Mouse (Mus musculus): Measurements from ENCODE around the gene Gpr156. TPM values are rescaled to one million over a fixed set of nuclear protein-coding genes. Genes with fewer than 3 reads are reported as not detected.
A peak's percentile ranks its signal among the peaks of the same experiment; 100 is the strongest.
"Not testable (repeated sequence)": the region's sequence is repeated elsewhere in the genome, so short reads cannot be mapped to it uniquely, and the experiment has no call there.

Gene Gpr156
- polyA plus RNA-seq, 1 experiment from 2014 or later: not detected

DNA sequence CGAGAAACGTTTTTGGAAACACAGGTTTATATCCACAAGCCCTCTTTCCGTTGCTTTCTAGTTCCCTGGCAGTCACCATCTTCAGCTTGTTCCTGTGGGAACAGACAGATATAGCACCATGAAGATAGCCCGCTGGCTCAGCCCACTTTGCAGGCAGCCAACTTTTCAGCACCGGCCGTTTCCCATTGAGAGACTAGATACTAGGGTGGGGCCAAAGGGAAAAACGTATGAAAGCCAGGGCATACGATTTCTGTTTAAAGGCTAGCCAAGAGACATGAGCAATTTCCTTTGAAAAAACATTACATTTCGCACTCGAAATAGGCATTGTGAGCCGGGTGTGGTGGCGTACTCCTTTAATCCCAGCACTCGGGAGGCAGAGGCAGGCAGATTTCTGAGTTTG is 95.2 kb downstream of the Gpr156 start:
- H3K9ac ChIP-seq (ENCODE audit: low read depth, low read length): no peak overlapping the region
- no peak overlapping the region for H3K4me3 ChIP-seq (ENCODE audit: low read depth, low read length)
- H3K4me1 ChIP-seq (replicated peaks; ENCODE audit: control insufficient read depth, insufficient read depth, low read length): no peaks in the 10 kb centered on the region
- ATAC-seq (replicated peaks; ENCODE audit: low FRiP score) (no peak), DNase-seq (ENCODE audit: low spot score) (peak; percentile 7)
- H3K9me3 ChIP-seq (ENCODE audit: control insufficient read depth, low read length): no peaks in the 10 kb centered on the region
- H3K27ac ChIP-seq (ENCODE audit: low read depth, low read length): no peak overlapping the region
- WGBS: 86% methylated on average over 13 of the region's 13 CpGs
- H3K4me2 ChIP-seq: no peak overlapping the region
- H3K36me3 ChIP-seq (ENCODE audit: control insufficient read depth, insufficient read depth, low read length): no peaks in the 10 kb centered on the region
- no peaks in the 10 kb centered on the region for H3K27me3 ChIP-seq (replicated peaks; ENCODE audit: control insufficient read depth, insufficient read depth, low read length)

- H3K4me2 ChIP-seq: no peak overlapping the region
- no peak overlapping the region for H3K27ac ChIP-seq (ENCODE audit: low read depth, low read length)
- no peak overlapping the region for H3K4me3 ChIP-seq (ENCODE audit: low read depth, low read length)
- WGBS: 42% methylated on average over 5 of the region's 5 CpGs
- H3K36me3 ChIP-seq (ENCODE audit: control insufficient read depth, insufficient read depth, low read length): no peaks in the 10 kb centered on the region
- H3K9ac ChIP-seq (ENCODE audit: low read depth, low read length): no peak overlapping the region
- H3K27me3 ChIP-seq (replicated peaks; ENCODE audit: control insufficient read depth, insufficient read depth, low read length): no peaks in the 10 kb centered on the region
- no peaks in the 10 kb centered on the region for H3K9me3 ChIP-seq (ENCODE audit: control insufficient read depth, low read length)
- H3K4me1 ChIP-seq (replicated peaks; ENCODE audit: control insufficient read depth, insufficient read depth, low read length): no peaks in the 10 kb centered on the region
- DNase-seq (ENCODE audit: low spot score): peak; percentile 26
- ATAC-seq (replicated peaks; ENCODE audit: low FRiP score): no peak
These were observed 96.1 kb downstream of the Gpr156 start for GRCm38 (mm10) chr16:38012382-38012781.

- Histone ChIP-seq H3K36me3 (ENCODE audit: control insufficient read depth, insufficient read depth, low read length) (no peaks in the 10 kb centered on the region), H3K27me3 (replicated peaks; ENCODE audit: control insufficient read depth, insufficient read depth, low read length) (no peaks in the 10 kb centered on the region), H3K9me3 (ENCODE audit: control insufficient read depth, low read length) (no peaks in the 10 kb centered on the region), H3K4me3 (ENCODE audit: low read depth, low read length) (no peak overlapping the region), H3K4me1 (replicated peaks; ENCODE audit: control insufficient read depth, insufficient read depth, low read length) (no peaks in the 10 kb centered on the region), H3K4me2 (no peak overlapping the region), H3K9ac (ENCODE audit: low read depth, low read length) (no peak overlapping the region), H3K27ac (ENCODE audit: low read depth, low read length) (no peak overlapping the region)
- peak; percentile 20 for DNase-seq (ENCODE audit: low spot score)
- ATAC-seq (replicated peaks; ENCODE audit: low FRiP score): no peak
- WGBS: 62% methylated on average over 4 of the region's 4 CpGs
These were observed 96.6 kb downstream of the Gpr156 start for GRCm38 (mm10) chr16:38012891-38013290.

GRCm38 (mm10) chr16:38014951-38015350 is 98.7 kb downstream of the Gpr156 start:
- Histone ChIP-seq H3K36me3 (ENCODE audit: control insufficient read depth, insufficient read depth, low read length) (no peaks in the 10 kb centered on the region), H3K27ac (ENCODE audit: low read depth, low read length) (no peak overlapping the region), H3K9ac (ENCODE audit: low read depth, low read length) (no peak overlapping the region), H3K4me3 (ENCODE audit: low read depth, low read length) (no peak overlapping the region), H3K4me2 (no peak overlapping the region), H3K9me3 (ENCODE audit: control insufficient read depth, low read length) (no peaks in the 10 kb centered on the region), H3K4me1 (replicated peaks; ENCODE audit: control insufficient read depth, insufficient read depth, low read length) (no peaks in the 10 kb centered on the region), H3K27me3 (replicated peaks; ENCODE audit: control insufficient read depth, insufficient read depth, low read length) (no peaks in the 10 kb centered on the region)
- DNase-seq (ENCODE audit: low spot score) (no peak), ATAC-seq (replicated peaks; ENCODE audit: low FRiP score) (no peak)
- WGBS: 88% methylated on average over 4 of the region's 4 CpGs

DNA sequence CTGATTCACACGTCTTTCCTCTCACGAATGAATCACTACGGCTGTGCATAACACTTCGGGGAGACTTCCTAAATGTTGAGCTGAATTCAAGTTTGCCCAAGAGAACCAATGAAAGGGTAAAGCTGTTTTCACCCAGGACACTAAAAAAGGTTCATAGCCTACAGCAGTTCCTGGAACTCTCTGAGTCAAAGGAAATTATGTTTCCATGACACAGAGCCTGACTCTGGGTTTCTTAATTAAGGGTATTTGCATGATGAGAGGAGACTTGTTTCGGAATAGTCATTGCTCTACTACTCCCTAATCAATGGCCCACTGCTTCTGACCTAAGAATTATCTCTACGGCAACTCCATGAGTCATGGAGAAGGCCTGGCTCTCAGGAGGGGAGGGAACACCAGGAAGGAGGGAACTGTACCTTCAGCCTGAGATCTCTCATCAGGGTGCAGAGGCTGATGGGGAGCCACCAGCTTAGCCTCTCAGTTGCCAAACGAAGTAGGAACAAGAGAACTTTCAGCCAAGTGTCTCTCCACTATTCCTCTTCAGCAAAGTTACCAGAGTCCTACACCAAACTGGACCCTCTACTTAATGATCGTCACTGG is 100.7 kb downstream of the Gpr156 start:
- no peaks in the 10 kb centered on the region for H3K4me1 ChIP-seq (replicated peaks; ENCODE audit: control insufficient read depth, insufficient read depth, low read length)
- H3K9ac ChIP-seq (ENCODE audit: low read depth, low read length): no peak overlapping the region
- no peak for DNase-seq (ENCODE audit: low spot score)
- no peaks in the 10 kb centered on the region for H3K36me3 ChIP-seq (ENCODE audit: control insufficient read depth, insufficient read depth, low read length)
- H3K27ac ChIP-seq (ENCODE audit: low read depth, low read length): no peak overlapping the region
- no peak overlapping the region for H3K4me3 ChIP-seq (ENCODE audit: low read depth, low read length)
- H3K9me3 ChIP-seq (ENCODE audit: control insufficient read depth, low read length): no peaks in the 10 kb centered on the region
- H3K4me2 ChIP-seq: no peak overlapping the region
- no peak for ATAC-seq (replicated peaks; ENCODE audit: low FRiP score)
- WGBS: 76% methylated on average over 8 of the region's 8 CpGs
- no peaks in the 10 kb centered on the region for H3K27me3 ChIP-seq (replicated peaks; ENCODE audit: control insufficient read depth, insufficient read depth, low read length)

GRCm38 (mm10) chr16:38017958-38018376 is 101.7 kb downstream of the Gpr156 start:
- ATAC-seq (replicated peaks; ENCODE audit: low FRiP score) (no peak), DNase-seq (ENCODE audit: low spot score) (no peak)
- Histone ChIP-seq H3K4me2 (no peak overlapping the region), H3K4me1 (replicated peaks; ENCODE audit: control insufficient read depth, insufficient read depth, low read length) (no peaks in the 10 kb centered on the region), H3K9ac (ENCODE audit: low read depth, low read length) (no peak overlapping the region), H3K27ac (ENCODE audit: low read depth, low read length) (no peak overlapping the region), H3K9me3 (ENCODE audit: control insufficient read depth, low read length) (no peaks in the 10 kb centered on the region), H3K4me3 (ENCODE audit: low read depth, low read length) (no peak overlapping the region), H3K36me3 (ENCODE audit: control insufficient read depth, insufficient read depth, low read length) (no peaks in the 10 kb centered on the region), H3K27me3 (replicated peaks; ENCODE audit: control insufficient read depth, insufficient read depth, low read length) (no peaks in the 10 kb centered on the region)
- WGBS: 49% methylated on average over 4 of the region's 4 CpGs

DNA sequence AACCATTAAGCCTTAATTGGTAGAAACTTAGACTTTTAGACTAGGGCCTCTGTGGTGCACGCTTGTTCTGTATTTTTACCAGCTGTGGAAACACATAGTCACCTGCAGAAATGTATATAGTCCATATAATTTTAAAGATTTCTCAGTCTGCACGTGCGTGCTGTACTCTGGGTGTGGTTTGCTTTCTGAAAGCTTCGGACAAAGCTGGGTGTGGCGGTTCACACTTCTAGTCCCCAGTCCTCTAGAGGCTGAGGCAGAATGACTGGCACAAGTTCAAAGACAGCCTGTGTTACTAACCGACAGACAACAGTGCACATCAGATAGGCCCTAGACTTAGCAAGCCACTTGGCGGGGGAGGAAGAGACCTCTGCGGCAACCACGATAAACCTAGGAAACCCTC is 116.3 kb downstream of the Gpr156 start:
- WGBS: 81% methylated on average over 9 of the region's 9 CpGs
- ATAC-seq (replicated peaks; ENCODE audit: low FRiP score) (no peak), DNase-seq (ENCODE audit: low spot score) (no peak)
- H3K9ac ChIP-seq (ENCODE audit: low read depth, low read length): no peak overlapping the region
- no peaks in the 10 kb centered on the region for H3K9me3 ChIP-seq (ENCODE audit: control insufficient read depth, low read length)
- no peak overlapping the region for H3K4me3 ChIP-seq (ENCODE audit: low read depth, low read length)
- no peaks in the 10 kb centered on the region for H3K4me1 ChIP-seq (replicated peaks; ENCODE audit: control insufficient read depth, insufficient read depth, low read length)
- H3K4me2 ChIP-seq: no peak overlapping the region
- no peaks in the 10 kb centered on the region for H3K36me3 ChIP-seq (ENCODE audit: control insufficient read depth, insufficient read depth, low read length)
- H3K27me3 ChIP-seq (replicated peaks; ENCODE audit: control insufficient read depth, insufficient read depth, low read length): no peaks in the 10 kb centered on the region
- no peak overlapping the region for H3K27ac ChIP-seq (ENCODE audit: low read depth, low read length)

GRCm38 (mm10) chr16:38033071-38033470 is 116.8 kb downstream of the Gpr156 start:
- H3K4me2 ChIP-seq: no peak overlapping the region
- H3K9me3 ChIP-seq (ENCODE audit: control insufficient read depth, low read length): no peaks in the 10 kb centered on the region
- H3K27ac ChIP-seq (ENCODE audit: low read depth, low read length): no peak overlapping the region
- 82% methylated on average over 5 of the region's 5 CpGs for whole genome bisulfite sequencing
- no peak overlapping the region for H3K4me3 ChIP-seq (ENCODE audit: low read depth, low read length)
- H3K9ac ChIP-seq (ENCODE audit: low read depth, low read length): no peak overlapping the region
- H3K36me3 ChIP-seq (ENCODE audit: control insufficient read depth, insufficient read depth, low read length): no peaks in the 10 kb centered on the region
- ATAC-seq (replicated peaks; ENCODE audit: low FRiP score) (no peak), DNase-seq (ENCODE audit: low spot score) (no peak)
- H3K27me3 ChIP-seq (replicated peaks; ENCODE audit: control insufficient read depth, insufficient read depth, low read length): no peaks in the 10 kb centered on the region
- H3K4me1 ChIP-seq (replicated peaks; ENCODE audit: control insufficient read depth, insufficient read depth, low read length): no peaks in the 10 kb centered on the region

GRCm38 (mm10) chr16:38038101-38038500 is 121.8 kb downstream of the Gpr156 start:
- H3K4me3 ChIP-seq (ENCODE audit: low read depth, low read length); H3K4me1 ChIP-seq (replicated peaks; ENCODE audit: control insufficient read depth, insufficient read depth, low read length); H3K27me3 ChIP-seq (replicated peaks; ENCODE audit: control insufficient read depth, insufficient read depth, low read length); ATAC-seq (replicated peaks; ENCODE audit: low FRiP score); H3K9me3 ChIP-seq (ENCODE audit: control insufficient read depth, low read length); H3K27ac ChIP-seq (ENCODE audit: low read depth, low read length); H3K4me2 ChIP-seq; H3K9ac ChIP-seq (ENCODE audit: low read depth, low read length); H3K36me3 ChIP-seq (ENCODE audit: control insufficient read depth, insufficient read depth, low read length); DNase-seq (ENCODE audit: low spot score): not testable (repeated sequence)
- WGBS: 66% methylated on average over 4 of the region's 4 CpGs
